Mouse (Mus musculus) neural tube, embryonic 12.5 days (tissue): ENCODE results near the gene Pou3f3. TPM values are rescaled to one million over a fixed set of nuclear protein-coding genes. Genes with fewer than 3 reads are reported as not detected.

ENCODE experiments used
- ATAC-seq: fragments of 200-750 bp; cut with Nextera tagmentation; 2 replicates; pipeline ENCODE4 v1.8.0; 2017; ENCODE audit warnings: low read depth, mild to moderate bottlenecking, moderate TSS enrichment, moderate library complexity; ENCODE audit not compliant: low FRiP score
- H3K27ac ChIP-seq: fragments of 300-500 bp; sonication (generic); 2 replicates; pipeline ENCODE4 v1.5.1; 2016
- H3K27me3 ChIP-seq: fragments of 300-500 bp; sonication (generic); replicated peaks from 2 replicates; pipeline ENCODE4 v1.6.1; 2016; ENCODE audit warnings: mild to moderate bottlenecking
- H3K36me3 ChIP-seq: fragments of 300-500 bp; sonication (generic); 2 replicates; pipeline ENCODE4 v1.6.1; 2016; ENCODE audit warnings: mild to moderate bottlenecking
- H3K4me1 ChIP-seq: fragments of 300-500 bp; sonication (generic); 2 replicates; pipeline ENCODE4 v1.6.1; 2016
- H3K4me2 ChIP-seq: fragments of 300-500 bp; sonication (generic); replicated peaks from 2 replicates; pipeline ENCODE4 v1.6.1; 2016; ENCODE audit warnings: mild to moderate bottlenecking
- H3K4me3 ChIP-seq: fragments of 300-500 bp; sonication (generic); 2 replicates; pipeline ENCODE4 v1.5.1; 2016
- H3K9ac ChIP-seq: fragments of 300-500 bp; sonication (generic); 2 replicates; pipeline ENCODE4 v1.6.1; 2016; ENCODE audit warnings: mild to moderate bottlenecking
- H3K9me3 ChIP-seq: fragments of 300-500 bp; sonication (generic); 2 replicates; pipeline ENCODE4 v1.6.1; 2016; ENCODE audit warnings: mild to moderate bottlenecking
- WGBS: fragments of 180-500 bp; shearing (Covaris S2); methylation state at CpG from one replicate; pipeline ENCODE4 v1.1.7; 2016; 5-methylcytosine and 5-hydroxymethylcytosine counted together
- polyA plus RNA-seq: library from polyadenylated mRNA; unstranded; fragments of >200 nt; fragmentation: Nextera tagmentation; extraction: Ambion mirVana; gene quantifications from 2 replicates; pipeline ENCODE4 v1.2.1, GENCODE M21; 2016

The Pou3f3 gene
- polyA plus RNA-seq, 1 experiment from 2014 or later = 17.8 TPM

DNA sequence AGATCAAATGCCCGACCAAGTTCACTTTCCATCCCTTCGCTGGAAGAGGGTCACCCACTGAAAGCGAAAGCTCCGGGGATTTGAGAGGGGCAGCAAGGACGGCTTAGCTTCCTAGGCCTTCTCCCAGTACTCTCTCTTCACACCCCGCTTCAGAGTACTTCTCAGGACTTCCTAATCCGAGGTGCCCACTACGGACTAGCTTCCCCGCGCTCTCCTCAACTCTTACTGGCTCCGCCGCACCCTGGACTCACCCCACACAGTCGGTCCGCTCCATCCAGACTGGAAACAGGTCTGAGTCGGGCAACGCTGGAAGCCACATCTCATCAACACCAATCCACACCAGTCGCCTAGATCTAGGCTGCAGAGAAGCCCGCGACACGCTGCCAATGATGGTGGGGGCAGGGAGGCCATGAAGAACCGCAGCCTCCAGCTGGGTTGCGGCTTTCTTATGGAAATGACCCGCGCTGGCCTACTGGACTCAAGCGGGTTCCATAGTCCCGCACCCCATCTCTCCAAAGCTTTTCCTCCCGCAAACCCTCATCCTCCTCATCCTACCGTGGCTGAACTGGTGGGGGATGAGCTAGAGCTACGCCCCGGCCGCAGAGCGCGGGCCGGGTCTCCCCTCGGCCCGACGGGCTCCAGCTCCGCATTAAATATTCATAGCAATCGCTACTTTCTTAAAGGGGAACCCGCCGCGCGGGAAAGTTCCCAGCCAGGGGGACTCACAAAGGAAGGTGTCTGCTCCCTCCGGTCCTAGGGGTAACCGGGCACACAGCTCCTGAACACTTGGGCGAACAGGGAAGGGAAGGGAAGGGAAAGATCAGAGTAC lies 17.8 kb downstream of the Pou3f3 start:
- Histone ChIP-seq H3K36me3 (no peaks in the 10 kb centered on the region), H3K9ac (peak overlapping the region; percentile 76), H3K9me3 (no peaks in the 10 kb centered on the region), H3K4me1 (peaks cover 39% of the 10 kb centered on the region), H3K4me3 (peak overlapping the region; percentile 54), H3K27ac (peak overlapping the region; percentile 72), H3K27me3 (peaks cover 18% of the 10 kb centered on the region), H3K4me2 (peak overlapping the region; percentile 72)
- peak; percentile 65 for ATAC-seq
- WGBS = under 1% methylated on average over 46 of the region's 46 CpGs

GRCm38 (mm10) chr1:42714016-42714931 lies 18.7 kb downstream of the Pou3f3 start:
- H3K4me2 ChIP-seq = peak overlapping the region; percentile 72
- H3K9ac ChIP-seq = peak overlapping the region; percentile 76
- whole genome bisulfite sequencing = under 1% methylated on average over 29 of the region's 31 CpGs
- H3K27me3 ChIP-seq = peaks cover 14% of the 10 kb centered on the region
- ATAC-seq = peak; percentile 63
- peak overlapping the region; percentile 72 for H3K27ac ChIP-seq
- peak overlapping the region; percentile 54 for H3K4me3 ChIP-seq
- no peaks in the 10 kb centered on the region for H3K9me3 ChIP-seq
- peaks cover 39% of the 10 kb centered on the region for H3K4me1 ChIP-seq
- H3K36me3 ChIP-seq = no peaks in the 10 kb centered on the region

DNA sequence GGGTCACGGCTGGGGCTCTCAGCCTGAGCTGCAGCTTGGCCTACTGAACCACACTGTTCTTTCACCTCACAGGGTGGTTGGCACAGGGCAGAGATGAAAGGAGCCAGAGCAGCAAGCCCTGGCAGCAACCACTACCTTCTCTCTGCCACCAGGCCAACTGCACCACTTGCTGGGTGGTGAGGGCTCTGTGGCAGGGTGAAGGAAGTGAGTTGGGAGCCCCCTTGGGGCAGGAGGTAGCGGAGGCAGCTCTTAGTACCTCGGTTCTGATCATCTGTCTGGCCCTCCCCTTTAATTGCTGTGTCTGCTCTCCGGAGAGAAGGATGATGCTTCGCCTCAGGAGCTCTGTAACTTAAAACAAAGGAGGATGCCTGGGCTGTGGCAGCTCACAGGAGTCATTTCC lies 23.0 kb downstream of the Pou3f3 start:
- H3K4me1 ChIP-seq = peaks cover 15% of the 10 kb centered on the region
- H3K4me2 ChIP-seq = no peak overlapping the region
- no peak overlapping the region for H3K4me3 ChIP-seq
- ATAC-seq = no peak
- H3K27me3 ChIP-seq = 0 out of 2 replicates have a peak, but pooled peaks cover 4% of the 10 kb centered on the region
- H3K9ac ChIP-seq = no peak overlapping the region
- no peaks in the 10 kb centered on the region for H3K36me3 ChIP-seq
- no peaks in the 10 kb centered on the region for H3K9me3 ChIP-seq
- H3K27ac ChIP-seq = no peak overlapping the region
- WGBS = 18% methylated on average over 5 of the region's 5 CpGs

DNA sequence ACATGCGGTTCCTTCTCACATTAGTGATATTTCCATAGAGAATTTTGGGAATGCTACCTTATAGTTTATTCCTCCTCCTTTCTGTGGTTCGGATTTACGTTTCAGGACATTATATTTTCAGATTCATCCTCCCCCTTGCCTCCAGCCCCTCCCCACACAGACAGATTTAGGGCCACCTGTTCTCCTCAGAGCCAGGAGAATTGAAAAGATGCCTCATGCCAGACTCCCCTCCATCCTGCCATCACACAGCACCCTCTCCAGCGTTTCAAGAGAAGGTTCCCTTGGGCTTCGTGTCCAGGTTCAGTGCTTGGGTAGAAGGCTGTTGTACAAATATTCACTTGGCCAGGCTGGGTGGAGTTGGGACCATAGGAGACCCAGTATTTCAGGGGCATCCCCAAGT lies 25.8 kb downstream of the Pou3f3 start:
- no peak overlapping the region for H3K9ac ChIP-seq
- no peaks in the 10 kb centered on the region for H3K9me3 ChIP-seq
- ATAC-seq = no peak
- H3K4me1 ChIP-seq = peaks cover 7% of the 10 kb centered on the region
- H3K36me3 ChIP-seq = no peaks in the 10 kb centered on the region
- H3K4me2 ChIP-seq = no peak overlapping the region
- 0 out of 2 replicates have a peak, but pooled peaks cover 3% of the 10 kb centered on the region for H3K27me3 ChIP-seq
- 80% methylated on average over 5 of the region's 5 CpGs for WGBS
- H3K4me3 ChIP-seq = no peak overlapping the region
- H3K27ac ChIP-seq = no peak overlapping the region

DNA sequence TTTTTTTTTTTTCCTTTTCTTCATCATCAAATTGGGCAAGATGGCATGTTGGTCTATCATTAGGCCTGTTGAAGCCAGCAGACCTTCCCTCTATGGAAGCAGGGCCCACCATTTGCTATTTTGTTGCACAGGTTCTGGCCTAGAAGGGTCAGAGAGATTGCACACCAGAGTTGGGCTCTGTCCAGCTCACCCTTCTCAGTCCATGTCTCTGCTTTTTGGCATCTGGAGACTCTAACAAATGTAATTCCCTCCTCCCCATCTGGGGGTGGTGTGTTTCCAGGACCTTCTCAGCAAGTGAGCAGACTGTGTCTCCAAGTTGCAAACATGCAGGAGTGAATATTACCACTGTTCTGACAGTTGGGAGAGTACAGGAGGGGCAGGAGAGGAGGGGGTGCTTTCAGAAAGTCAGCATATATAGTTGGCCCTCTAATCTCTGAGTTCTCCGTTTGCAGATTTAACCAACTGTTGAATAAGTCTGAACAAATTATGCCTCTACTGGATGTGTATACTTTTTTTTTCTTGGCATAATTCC lies 28.3 kb downstream of the Pou3f3 start:
- Histone ChIP-seq H3K4me2 (no peak overlapping the region), H3K27me3 (0 out of 2 replicates have a peak, but pooled peaks cover 3% of the 10 kb centered on the region), H3K36me3 (no peaks in the 10 kb centered on the region), H3K4me3 (no peak overlapping the region), H3K27ac (no peak overlapping the region), H3K9me3 (no peaks in the 10 kb centered on the region), H3K4me1 (peaks cover 2% of the 10 kb centered on the region; the same call in 1 of the 2 replicates), H3K9ac (no peak overlapping the region)
- WGBS = 90% methylated on average over 1 of the region's 1 CpGs
- ATAC-seq = no peak

GRCm38 (mm10) chr1:42724881-42725280 lies 29.3 kb downstream of the Pou3f3 start:
- H3K9ac ChIP-seq = no peak overlapping the region
- H3K36me3 ChIP-seq = no peaks in the 10 kb centered on the region
- WGBS = 89% methylated on average over 2 of the region's 2 CpGs

GRCm38 (mm10) chr1:42727161-42727560 lies 31.6 kb downstream of the Pou3f3 start:
- no peak for ATAC-seq
- H3K4me2 ChIP-seq = no peak overlapping the region
- no peaks in the 10 kb centered on the region for H3K36me3 ChIP-seq
- no peaks in the 10 kb centered on the region for H3K27me3 ChIP-seq
- H3K9ac ChIP-seq = no peak overlapping the region
- H3K4me3 ChIP-seq = no peak overlapping the region
- H3K27ac ChIP-seq = no peak overlapping the region
- H3K9me3 ChIP-seq = no peaks in the 10 kb centered on the region
- WGBS = 86% methylated on average over 5 of the region's 5 CpGs
- H3K4me1 ChIP-seq = no peaks in the 10 kb centered on the region

More at GRCm38 (mm10) chr1:42724881-42725280, 29.3 kb downstream of the Pou3f3 start:
- Histone ChIP-seq H3K4me3 (no peak overlapping the region), H3K27me3 (no peaks in the 10 kb centered on the region), H3K4me2 (no peak overlapping the region), H3K4me1 (no peaks in the 10 kb centered on the region), H3K27ac (no peak overlapping the region), H3K9me3 (no peaks in the 10 kb centered on the region)
- ATAC-seq = no peak

DNA sequence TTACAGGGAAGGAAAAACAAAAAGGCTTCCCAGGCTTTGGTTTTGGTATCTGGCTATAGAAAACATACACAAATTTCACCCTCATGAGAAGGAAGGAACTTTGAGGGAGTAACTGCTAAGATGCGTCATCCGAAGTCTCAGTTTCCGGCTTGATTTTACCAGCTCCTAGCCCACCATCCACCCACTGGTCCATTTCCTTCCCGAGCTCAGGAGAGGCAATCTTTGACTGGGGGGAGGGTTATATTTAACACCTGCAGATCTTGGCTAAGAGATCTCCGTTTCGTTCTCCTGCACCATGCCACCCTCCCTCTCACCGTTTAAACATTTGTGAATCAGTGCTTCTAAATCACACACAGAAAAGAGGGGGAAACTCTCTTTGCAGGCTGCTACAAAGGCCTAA lies 32.1 kb downstream of the Pou3f3 start:
- no peaks in the 10 kb centered on the region for H3K27me3 ChIP-seq
- 88% methylated on average over 7 of the region's 7 CpGs for WGBS
- H3K4me3 ChIP-seq = no peak overlapping the region
- ATAC-seq = no peak
- H3K27ac ChIP-seq = no peak overlapping the region
- no peak overlapping the region for H3K4me2 ChIP-seq
- no peaks in the 10 kb centered on the region for H3K4me1 ChIP-seq
- no peaks in the 10 kb centered on the region for H3K9me3 ChIP-seq
- H3K36me3 ChIP-seq = no peaks in the 10 kb centered on the region
- H3K9ac ChIP-seq = no peak overlapping the region

- Histone ChIP-seq H3K4me2 (no peak overlapping the region), H3K4me3 (no peak overlapping the region), H3K27me3 (no peaks in the 10 kb centered on the region), H3K9me3 (peaks cover 5% of the 10 kb centered on the region; the same call in 1 of the 2 replicates), H3K27ac (no peak overlapping the region), H3K4me1 (no peaks in the 10 kb centered on the region), H3K36me3 (no peaks in the 10 kb centered on the region), H3K9ac (no peak overlapping the region)
- ATAC-seq = peak; percentile 72
- WGBS = 65% methylated on average over 16 of the region's 16 CpGs
These were observed 46.0 kb downstream of the Pou3f3 start for GRCm38 (mm10) chr1:42741383-42742241.

GRCm38 (mm10) chr1:42742242-42742560 lies 46.6 kb downstream of the Pou3f3 start:
- peak; percentile 39; the same call in 1 of the 2 replicates for ATAC-seq
- H3K4me2 ChIP-seq = no peak overlapping the region
- WGBS = 68% methylated on average over 4 of the region's 4 CpGs
- H3K4me3 ChIP-seq = no peak overlapping the region
- no peaks in the 10 kb centered on the region for H3K4me1 ChIP-seq
- no peak overlapping the region for H3K27ac ChIP-seq
- no peaks in the 10 kb centered on the region for H3K36me3 ChIP-seq
- H3K9me3 ChIP-seq = peaks cover 5% of the 10 kb centered on the region; the same call in 1 of the 2 replicates
- H3K9ac ChIP-seq = no peak overlapping the region
- no peaks in the 10 kb centered on the region for H3K27me3 ChIP-seq

DNA sequence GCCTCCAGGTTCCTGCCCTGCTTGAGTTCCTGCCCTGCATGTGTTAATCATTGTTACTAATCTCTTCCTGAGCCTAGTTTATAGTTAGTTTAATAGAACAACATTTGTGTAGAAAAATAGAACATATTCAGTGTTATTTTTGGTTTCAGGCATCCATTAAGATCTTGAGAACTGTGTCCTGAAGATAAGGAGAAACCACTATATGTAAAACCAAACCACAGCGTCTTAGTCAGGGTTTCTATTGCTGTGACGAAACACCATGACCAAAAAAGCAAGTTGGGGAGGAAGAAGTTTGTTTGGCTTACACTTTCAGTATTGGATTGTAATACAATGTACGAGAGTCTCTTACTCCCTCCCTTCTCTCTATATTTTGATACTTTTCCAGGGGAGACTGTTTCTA lies 49.5 kb downstream of the Pou3f3 start:
- Histone ChIP-seq H3K4me2 (no peak overlapping the region), H3K36me3 (no peaks in the 10 kb centered on the region), H3K9ac (no peak overlapping the region), H3K9me3 (no peaks in the 10 kb centered on the region), H3K27ac (no peak overlapping the region), H3K4me3 (no peak overlapping the region), H3K27me3 (no peaks in the 10 kb centered on the region), H3K4me1 (no peaks in the 10 kb centered on the region)
- 78% methylated on average over 3 of the region's 3 CpGs for WGBS
- ATAC-seq = no peak
